Mouse (Mus musculus): ENCODE measurements around the gene Coq8b.

Gene Coq8b

GRCm38 (mm10) chr7:27274916-27275315, 42.1 kb downstream of the Coq8b start:
- DNase-seq = no peak

- DNase-seq = no peak
Observed at GRCm38 (mm10) chr7:27276021-27276420, 43.2 kb downstream of the Coq8b start.

- DNase-seq = no peak
Observed at GRCm38 (mm10) chr7:27277191-27277590, 44.4 kb downstream of the Coq8b start.

GRCm38 (mm10) chr7:27281717-27282116, 48.9 kb downstream of the Coq8b start:
- DNase-seq = no peak

GRCm38 (mm10) chr7:27282225-27282624, 49.4 kb downstream of the Coq8b start:
- no peak for DNase-seq

GRCm38 (mm10) chr7:27284865-27285697, 52.3 kb downstream of the Coq8b start:
- DNase-seq = peak; percentile 43

GRCm38 (mm10) chr7:27285698-27286066, 52.9 kb downstream of the Coq8b start:
- peak; percentile 65 for DNase-seq

GRCm38 (mm10) chr7:27288732-27289131, 55.9 kb downstream of the Coq8b start:
- no peak for DNase-seq

- no peak for DNase-seq
Observed at GRCm38 (mm10) chr7:27290555-27290954, 57.7 kb downstream of the Coq8b start.

- no peak for DNase-seq
Observed at GRCm38 (mm10) chr7:27291795-27292466, 59.1 kb downstream of the Coq8b start.

- no peak for DNase-seq
Observed at GRCm38 (mm10) chr7:27295956-27296355, 63.1 kb downstream of the Coq8b start.

- no peak for DNase-seq
Observed at GRCm38 (mm10) chr7:27296518-27296917, 63.7 kb downstream of the Coq8b start.

GRCm38 (mm10) chr7:27298033-27298610, 65.3 kb downstream of the Coq8b start:
- DNase-seq = no peak

GRCm38 (mm10) chr7:27298816-27299215, 66.0 kb downstream of the Coq8b start:
- DNase-seq = no peak

GRCm38 (mm10) chr7:27300351-27300750, 67.5 kb downstream of the Coq8b start:
- no peak for DNase-seq

GRCm38 (mm10) chr7:27300801-27301200, 68.0 kb downstream of the Coq8b start:
- DNase-seq = no peak

- peak; percentile 78 for DNase-seq
Observed at GRCm38 (mm10) chr7:27302172-27302571, 69.3 kb downstream of the Coq8b start.

GRCm38 (mm10) chr7:27305091-27305730, 72.4 kb downstream of the Coq8b start:
- DNase-seq = no peak

GRCm38 (mm10) chr7:27306161-27307160, 73.6 kb downstream of the Coq8b start:
- peak; percentile 51 for DNase-seq

- no peak for DNase-seq
Observed at GRCm38 (mm10) chr7:27307551-27307950, 74.7 kb downstream of the Coq8b start.

Measured in right cerebral cortex, postnatal 4 days (tissue).